ENCODE assay signal across 8 mouse cellular contexts in the genomic region with DNA sequence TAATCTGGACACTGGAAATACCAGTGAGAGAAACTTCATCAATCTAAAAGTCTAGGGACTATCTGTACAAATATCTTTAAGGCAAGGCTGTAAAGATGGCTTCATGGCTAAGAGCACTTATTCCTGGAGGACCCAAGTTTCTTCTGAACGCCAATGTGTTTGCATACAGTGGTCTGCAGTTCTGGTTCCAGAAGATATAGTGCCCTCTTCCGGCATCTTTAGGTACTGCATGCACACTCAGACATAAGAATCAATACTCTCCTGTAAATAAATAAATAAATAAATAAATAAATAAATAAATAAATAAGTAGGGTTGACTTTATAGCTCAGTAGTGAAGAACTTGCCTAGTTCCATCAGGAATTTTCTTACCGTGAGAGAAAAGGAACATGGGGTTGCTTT.
DNase-seq lines count a peak whose midpoint lies in the region; ATAC-seq lines count a peak whose summit lies in the region.

No protein-coding gene starts in this region.

- DNase-seq in CD4-positive, CD25-positive, alpha-beta regulatory T cell, adult 2 months (ENCODE audit: low read depth, low spot score): peak; percentile 1
- DNase-seq in left cerebral cortex, postnatal 14 days (ENCODE audit: low spot score in 2 of 2): peak; percentile 4 to 25
- no peak for DNase-seq in left cerebral cortex, adult 8-10 months (ENCODE audit: low spot score in 2 of 2)
- DNase-seq in c-Kit-positive CD71-negative TER-119-negative erythroid progenitor cells, embryonic 14.5 days (ENCODE audit: low read depth): peak; percentile 1
- DNase-seq in induced T-regulatory cell, adult 2 months (ENCODE audit: low read depth): peak; percentile 1
- DNase-seq in spleen, postnatal 36 days (ENCODE audit: low spot score in 2 of 2): no peak

- no peak for ATAC-seq in CD4-positive, CD25-positive, alpha-beta regulatory T cell, adult 4 months
- peak; percentile 44; the same call in 1 of the 2 replicates for ATAC-seq in megakaryocyte progenitor cell, adult 5-6 weeks (replicated peaks; ENCODE audit: poor library complexity)

- intact Hi-C loops in left cerebral cortex, postnatal 14 days (cut with DNase I): no loop called here

Comparison
In these comparisons a context has a peak if more than half of its experiments do, and no peak if none do; other contexts are left out.
1. DNase-seq: peak in CD4-positive, CD25-positive, alpha-beta regulatory T cell, adult 2 months (single experiment), left cerebral cortex, postnatal 14 days (2 of 2), c-Kit-positive CD71-negative TER-119-negative erythroid progenitor cells, embryonic 14.5 days (single experiment) and induced T-regulatory cell, adult 2 months (single experiment); none in left cerebral cortex, adult 8-10 months (0 of 2) and spleen, postnatal 36 days (0 of 2).